Mouse (Mus musculus): ENCODE results near the gene Uggt1. TPM values are rescaled to one million over a fixed set of nuclear protein-coding genes. Genes with fewer than 3 reads are reported as not detected.

Uggt1 gene
- polyA plus RNA-seq, 1 experiment from 2014 or later = 61.9 TPM

- Histone ChIP-seq H3K4me2 (no peak overlapping the region), H3K27me3 (ENCODE audit: control insufficient read depth, insufficient read depth, low read length) (no peaks in the 10 kb centered on the region), H3K4me3 (ENCODE audit: low read depth, low read length) (no peak overlapping the region), H3K27ac (ENCODE audit: low read depth, low read length) (no peak overlapping the region), H3K9me3 (replicated peaks; ENCODE audit: control insufficient read depth, low read length) (no peaks in the 10 kb centered on the region), H3K4me1 (ENCODE audit: control insufficient read depth, insufficient read depth, low read length) (no peaks in the 10 kb centered on the region), H3K36me3 (ENCODE audit: control insufficient read depth, insufficient read depth, low read length) (no peaks in the 10 kb centered on the region), H3K9ac (ENCODE audit: low read depth, low read length) (no peak overlapping the region)
- ATAC-seq (replicated peaks; ENCODE audit: insufficient number of reproducible peaks, low FRiP score, low TSS enrichment) = no peak
- WGBS (ENCODE audit: insufficient replicate concordance) = 76% methylated on average over 8 of the region's 8 CpGs
Measured at GRCm38 (mm10) chr1:36113670-36114069, 130.8 kb downstream of the Uggt1 start.

- Histone ChIP-seq H3K4me2 (no peak overlapping the region), H3K36me3 (ENCODE audit: control insufficient read depth, insufficient read depth, low read length) (no peaks in the 10 kb centered on the region), H3K27me3 (ENCODE audit: control insufficient read depth, insufficient read depth, low read length) (no peaks in the 10 kb centered on the region), H3K27ac (ENCODE audit: low read depth, low read length) (no peak overlapping the region), H3K4me3 (ENCODE audit: low read depth, low read length) (no peak overlapping the region), H3K9ac (ENCODE audit: low read depth, low read length) (no peak overlapping the region), H3K9me3 (replicated peaks; ENCODE audit: control insufficient read depth, low read length) (no peaks in the 10 kb centered on the region), H3K4me1 (ENCODE audit: control insufficient read depth, insufficient read depth, low read length) (no peaks in the 10 kb centered on the region)
- ATAC-seq (replicated peaks; ENCODE audit: insufficient number of reproducible peaks, low FRiP score, low TSS enrichment) = no peak
- 86% methylated on average over 3 of the region's 3 CpGs for WGBS (ENCODE audit: insufficient replicate concordance)
Measured at GRCm38 (mm10) chr1:36112665-36113064, 131.9 kb downstream of the Uggt1 start.

- H3K4me1 ChIP-seq (ENCODE audit: control insufficient read depth, insufficient read depth, low read length) = 0 out of 2 replicates have a peak, but pooled peaks cover 4% of the 10 kb centered on the region
- no peaks in the 10 kb centered on the region for H3K9me3 ChIP-seq (replicated peaks; ENCODE audit: control insufficient read depth, low read length)
- no peak for ATAC-seq (replicated peaks; ENCODE audit: insufficient number of reproducible peaks, low FRiP score, low TSS enrichment)
- no peak overlapping the region for H3K9ac ChIP-seq (ENCODE audit: low read depth, low read length)
- peaks cover 5% of the 10 kb centered on the region for H3K36me3 ChIP-seq (ENCODE audit: control insufficient read depth, insufficient read depth, low read length)
- H3K4me3 ChIP-seq (ENCODE audit: low read depth, low read length) = no peak overlapping the region
- 75% methylated on average over 4 of the region's 4 CpGs for WGBS (ENCODE audit: insufficient replicate concordance)
- no peak overlapping the region for H3K27ac ChIP-seq (ENCODE audit: low read depth, low read length)
- no peaks in the 10 kb centered on the region for H3K27me3 ChIP-seq (ENCODE audit: control insufficient read depth, insufficient read depth, low read length)
- no peak overlapping the region for H3K4me2 ChIP-seq
Measured at GRCm38 (mm10) chr1:36109987-36110386, 134.5 kb downstream of the Uggt1 start.

- 0 out of 2 replicates have a peak, but pooled peaks cover 4% of the 10 kb centered on the region for H3K4me1 ChIP-seq (ENCODE audit: control insufficient read depth, insufficient read depth, low read length)
- ATAC-seq (replicated peaks; ENCODE audit: insufficient number of reproducible peaks, low FRiP score, low TSS enrichment) = no peak
Measured at GRCm38 (mm10) chr1:36105917-36106706, 138.4 kb downstream of the Uggt1 start.

GRCm38 (mm10) chr1:36100371-36100770, 144.1 kb downstream of the Uggt1 start:
- WGBS (ENCODE audit: insufficient replicate concordance) = 76% methylated on average over 3 of the region's 3 CpGs
- H3K36me3 ChIP-seq (ENCODE audit: control insufficient read depth, insufficient read depth, low read length) = peaks cover 15% of the 10 kb centered on the region
- ATAC-seq (replicated peaks; ENCODE audit: insufficient number of reproducible peaks, low FRiP score, low TSS enrichment) = no peak

More at GRCm38 (mm10) chr1:36105917-36106706, 138.4 kb downstream of the Uggt1 start:
- no peaks in the 10 kb centered on the region for H3K27me3 ChIP-seq (ENCODE audit: control insufficient read depth, insufficient read depth, low read length)
- no peaks in the 10 kb centered on the region for H3K9me3 ChIP-seq (replicated peaks; ENCODE audit: control insufficient read depth, low read length)
- no peak overlapping the region for H3K27ac ChIP-seq (ENCODE audit: low read depth, low read length)
- no peak overlapping the region for H3K9ac ChIP-seq (ENCODE audit: low read depth, low read length)
- H3K36me3 ChIP-seq (ENCODE audit: control insufficient read depth, insufficient read depth, low read length) = peaks cover 20% of the 10 kb centered on the region
- H3K4me2 ChIP-seq = no peak overlapping the region
- WGBS (ENCODE audit: insufficient replicate concordance) = 89% methylated on average over 11 of the region's 11 CpGs
- no peak overlapping the region for H3K4me3 ChIP-seq (ENCODE audit: low read depth, low read length)

GRCm38 (mm10) chr1:36098432-36098831, 146.1 kb downstream of the Uggt1 start:
- 62% methylated on average over 4 of the region's 4 CpGs for WGBS (ENCODE audit: insufficient replicate concordance)
- H3K27ac ChIP-seq (ENCODE audit: low read depth, low read length) = peak overlapping the region; percentile 36; the same call in 1 of the 2 replicates
- H3K4me2 ChIP-seq = no peak overlapping the region
- ATAC-seq (replicated peaks; ENCODE audit: insufficient number of reproducible peaks, low FRiP score, low TSS enrichment) = no peak
- no peak overlapping the region for H3K4me3 ChIP-seq (ENCODE audit: low read depth, low read length)
- no peak overlapping the region for H3K9ac ChIP-seq (ENCODE audit: low read depth, low read length)
- no peaks in the 10 kb centered on the region for H3K9me3 ChIP-seq (replicated peaks; ENCODE audit: control insufficient read depth, low read length)
- peaks cover 16% of the 10 kb centered on the region for H3K36me3 ChIP-seq (ENCODE audit: control insufficient read depth, insufficient read depth, low read length)
- H3K27me3 ChIP-seq (ENCODE audit: control insufficient read depth, insufficient read depth, low read length) = no peaks in the 10 kb centered on the region
- H3K4me1 ChIP-seq (ENCODE audit: control insufficient read depth, insufficient read depth, low read length) = peaks cover 27% of the 10 kb centered on the region

More at GRCm38 (mm10) chr1:36100371-36100770, 144.1 kb downstream of the Uggt1 start:
- Histone ChIP-seq H3K9ac (ENCODE audit: low read depth, low read length) (no peak overlapping the region), H3K4me2 (no peak overlapping the region), H3K9me3 (replicated peaks; ENCODE audit: control insufficient read depth, low read length) (no peaks in the 10 kb centered on the region), H3K27ac (ENCODE audit: low read depth, low read length) (no peak overlapping the region), H3K27me3 (ENCODE audit: control insufficient read depth, insufficient read depth, low read length) (no peaks in the 10 kb centered on the region), H3K4me3 (ENCODE audit: low read depth, low read length) (no peak overlapping the region), H3K4me1 (ENCODE audit: control insufficient read depth, insufficient read depth, low read length) (peaks cover 24% of the 10 kb centered on the region)

GRCm38 (mm10) chr1:36095423-36096272, 148.9 kb downstream of the Uggt1 start:
- Histone ChIP-seq H3K27me3 (ENCODE audit: control insufficient read depth, insufficient read depth, low read length) (no peaks in the 10 kb centered on the region), H3K27ac (ENCODE audit: low read depth, low read length) (no peak overlapping the region), H3K4me2 (no peak overlapping the region), H3K36me3 (ENCODE audit: control insufficient read depth, insufficient read depth, low read length) (peaks cover 11% of the 10 kb centered on the region), H3K9me3 (replicated peaks; ENCODE audit: control insufficient read depth, low read length) (no peaks in the 10 kb centered on the region), H3K4me1 (ENCODE audit: control insufficient read depth, insufficient read depth, low read length) (peaks cover 35% of the 10 kb centered on the region), H3K4me3 (ENCODE audit: low read depth, low read length) (no peak overlapping the region), H3K9ac (ENCODE audit: low read depth, low read length) (no peak overlapping the region)
- WGBS (ENCODE audit: insufficient replicate concordance) = 72% methylated on average over 12 of the region's 12 CpGs
- peak; percentile 54 for ATAC-seq (replicated peaks; ENCODE audit: insufficient number of reproducible peaks, low FRiP score, low TSS enrichment)

- peaks cover 48% of the 10 kb centered on the region for H3K4me1 ChIP-seq (ENCODE audit: control insufficient read depth, insufficient read depth, low read length)
- no peaks in the 10 kb centered on the region for H3K27me3 ChIP-seq (ENCODE audit: control insufficient read depth, insufficient read depth, low read length)
- WGBS (ENCODE audit: insufficient replicate concordance) = 95% methylated on average over 8 of the region's 8 CpGs
- H3K9me3 ChIP-seq (replicated peaks; ENCODE audit: control insufficient read depth, low read length) = no peaks in the 10 kb centered on the region
- H3K9ac ChIP-seq (ENCODE audit: low read depth, low read length) = no peak overlapping the region
- no peak overlapping the region for H3K27ac ChIP-seq (ENCODE audit: low read depth, low read length)
- no peak overlapping the region for H3K4me2 ChIP-seq
- H3K4me3 ChIP-seq (ENCODE audit: low read depth, low read length) = no peak overlapping the region
- peaks cover 11% of the 10 kb centered on the region for H3K36me3 ChIP-seq (ENCODE audit: control insufficient read depth, insufficient read depth, low read length)
- no peak for ATAC-seq (replicated peaks; ENCODE audit: insufficient number of reproducible peaks, low FRiP score, low TSS enrichment)
Measured at GRCm38 (mm10) chr1:36093741-36094140, 150.8 kb downstream of the Uggt1 start.
